Mouse (Mus musculus) embryonic fibroblast, embryonic 13.5 days (primary cell): Measurements from ENCODE around the gene Cacna2d3.

Experiments used
- CTCF ChIP-seq: IDR thresholded peaks from 2 replicates; pipeline ENCODE4 v1.5.1; 2011; ENCODE audit warnings: mild to moderate bottlenecking, control low read depth, low read length, moderate library complexity, borderline replicate concordance; ENCODE audit not compliant: insufficient read depth
- POLR2A ChIP-seq: IDR thresholded peaks from 2 replicates; pipeline ENCODE4 v1.6.1; 2011; ENCODE audit warnings: low read depth, mild to moderate bottlenecking, control low read depth, low read length, moderate library complexity

GRCm38 (mm10) chr14:29530516-29530915, 191.1 kb downstream of the Cacna2d3 start:
- no peak for TF ChIP-seq POLR2A
- TF ChIP-seq CTCF: no peak
